Mouse (Mus musculus) hindbrain, postnatal 0 days (tissue): ENCODE measurements around the gene Rtn3. TPM values are rescaled to one million over a fixed set of nuclear protein-coding genes. Genes with fewer than 3 reads are reported as not detected.

Experiments used
- ATAC-seq: fragments of 200-750 bp; cut with Nextera tagmentation; 2 replicates; pipeline ENCODE4 v1.8.0; 2017; ENCODE audit warnings: mild to moderate bottlenecking, moderate TSS enrichment, moderate library complexity
- DNase-seq: peaks from one replicate; pipeline ENCODE4 v3.0.0-alpha.2; 2015; ENCODE audit warnings: low spot score
- H3K27ac ChIP-seq: fragments of 300-500 bp; sonication (generic); 2 replicates; pipeline ENCODE4 v1.5.1; 2014; ENCODE audit warnings: mild to moderate bottlenecking
- H3K27me3 ChIP-seq: fragments of 300-500 bp; sonication (generic); 2 replicates; pipeline ENCODE4 v1.6.1; 2014; ENCODE audit warnings: low read length, mixed read lengths; ENCODE audit not compliant: insufficient read depth
- H3K36me3 ChIP-seq: fragments of 300-500 bp; sonication (generic); 2 replicates; pipeline ENCODE4 v1.6.1; 2014; ENCODE audit warnings: low read length, mixed read lengths; ENCODE audit not compliant: insufficient read depth
- H3K4me1 ChIP-seq: fragments of 300-500 bp; sonication (generic); 2 replicates; pipeline ENCODE4 v1.6.1; 2014; ENCODE audit warnings: antibody characterized with exemption, low read length, mixed read lengths; ENCODE audit not compliant: insufficient read depth
- H3K4me2 ChIP-seq: fragments of 300-500 bp; sonication (generic); 2 replicates; pipeline ENCODE4 v1.6.1; 2014; ENCODE audit warnings: low read depth, mild to moderate bottlenecking, low read length, moderate library complexity, mixed read lengths
- H3K4me3 ChIP-seq: fragments of 300-500 bp; sonication (generic); 2 replicates; pipeline ENCODE4 v1.5.1; 2014; ENCODE audit warnings: low read length
- H3K9ac ChIP-seq: fragments of 300-500 bp; sonication (generic); replicated peaks from 2 replicates; pipeline ENCODE4 v1.6.1; 2014; ENCODE audit warnings: mild to moderate bottlenecking, low read length, moderate library complexity, mixed read lengths
- H3K9me3 ChIP-seq: fragments of 300-500 bp; sonication (generic); 2 replicates; pipeline ENCODE4 v1.6.1; 2016; ENCODE audit warnings: low read length, mixed read lengths
- CTCF ChIP-seq: IDR thresholded peaks from 2 replicates; pipeline ENCODE4 v1.5.1; 2016; ENCODE audit warnings: antibody characterized with exemption, control low read depth, low read depth
- WGBS: fragments of 180-500 bp; shearing (Covaris S2); extraction: QIAGEN DNeasy Blood & Tissue Kit; methylation state at CpG from one replicate; pipeline ENCODE4 v1.1.7; 2014; 5-methylcytosine and 5-hydroxymethylcytosine counted together
- microRNA-seq, 2 experiments: library from miRNA; unstranded; fragments of <30 nt; microRNA quantifications; one replicate each; pipeline ENCODE4; 2016
- polyA plus RNA-seq: library from polyadenylated mRNA; unstranded; fragments of >200 nt; fragmentation: Nextera tagmentation; extraction: Ambion mirVana; gene quantifications from 2 replicates; pipeline ENCODE4 v1.2.1, GENCODE M21; 2015
- total RNA-seq: library from RNA; depleted of rRNA; stranded (reverse); fragments of >200 nt; gene quantifications from 2 replicates; pipeline ENCODE4 v1.2.3, GENCODE M21; 2014; rRNA removed

Rtn3 gene
- total and polyA plus RNA-seq, 2 experiments from 2014 or later = 366 to 704 TPM

DNA sequence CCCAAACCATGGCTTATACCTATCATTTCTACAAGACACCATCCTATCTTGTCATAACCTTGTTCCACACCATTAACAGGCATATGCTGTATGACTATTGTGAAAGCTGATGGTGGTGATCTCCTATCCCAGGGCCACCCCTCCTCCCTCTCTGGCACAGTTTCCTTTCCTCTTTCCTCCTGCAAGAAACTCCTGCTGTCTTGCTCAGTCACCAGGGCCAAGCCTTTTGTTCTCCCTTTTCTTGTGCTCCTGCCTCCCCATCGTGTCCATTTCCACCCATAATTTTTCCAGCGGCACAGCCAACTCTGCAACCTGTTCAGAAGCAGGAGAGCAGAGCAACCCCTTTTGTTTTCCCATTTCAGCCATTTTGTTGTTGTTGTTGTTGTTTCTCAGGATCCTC is 97.0 kb downstream of the Rtn3 start:
- H3K9me3 ChIP-seq = no peaks in the 10 kb centered on the region
- no peaks in the 10 kb centered on the region for H3K27me3 ChIP-seq
- H3K4me1 ChIP-seq = peaks cover 16% of the 10 kb centered on the region
- H3K4me3 ChIP-seq = no peak overlapping the region
- no peaks in the 10 kb centered on the region for H3K36me3 ChIP-seq
- 14% methylated on average over 2 of the region's 2 CpGs for WGBS
- no peak overlapping the region for H3K9ac ChIP-seq
- ATAC-seq (no peak), DNase-seq (no peak)
- H3K4me2 ChIP-seq = no peak overlapping the region
- TF ChIP-seq CTCF = no peak
- H3K27ac ChIP-seq = no peak overlapping the region

DNA sequence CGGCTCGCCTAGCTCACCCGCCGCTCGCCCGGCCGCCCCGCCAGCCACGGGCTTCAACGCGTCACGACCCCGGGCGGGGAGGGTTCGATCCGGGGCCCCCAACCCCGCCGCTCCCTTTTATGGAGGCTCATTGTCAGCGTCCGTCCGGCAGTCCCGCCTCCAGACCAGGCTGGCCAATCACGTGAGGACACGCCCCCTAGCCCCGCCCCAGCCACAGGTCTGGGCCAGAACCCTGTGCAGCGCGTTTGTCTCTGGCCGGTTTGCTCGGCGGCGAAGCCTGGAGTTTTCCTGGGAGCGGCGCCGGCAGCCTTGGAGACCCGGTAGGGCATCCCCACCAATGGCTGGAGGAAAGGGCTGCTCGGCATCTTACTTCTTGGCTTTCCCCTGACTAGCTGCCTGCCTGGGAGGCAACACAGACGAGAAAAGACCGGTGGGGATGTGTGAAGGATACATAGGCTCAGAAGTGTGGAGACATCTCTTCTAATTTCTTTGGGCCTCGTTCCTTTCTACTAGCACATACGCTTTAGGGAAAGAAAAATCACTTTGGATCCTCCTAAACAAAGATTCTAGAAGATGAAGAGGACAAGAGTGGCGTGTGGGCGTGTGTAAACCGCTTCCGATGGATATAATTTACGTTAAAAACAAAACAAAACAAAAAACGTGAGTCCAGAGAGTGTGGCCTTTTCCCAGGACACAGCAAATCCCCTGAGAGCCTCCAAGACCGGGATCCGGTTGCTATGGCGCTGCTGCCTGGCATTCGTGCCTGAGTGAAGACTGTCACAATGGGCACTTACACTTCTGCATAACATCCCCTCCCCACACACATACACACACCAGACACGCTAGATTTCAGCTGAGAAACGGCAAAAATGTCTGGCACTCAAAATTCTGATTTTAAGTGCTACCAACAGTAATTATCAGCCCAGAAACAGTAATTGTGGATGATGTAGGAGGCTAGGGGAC is 99.9 kb downstream of the Rtn3 start, which contains the start of gene Spindoc:
Spindoc (minus strand) TSS at position 92 of the 963 bp plus-strand sequence.
- under 1% methylated on average over 50 of the region's 52 CpGs for WGBS
- H3K9me3 ChIP-seq = no peaks in the 10 kb centered on the region
- H3K27ac ChIP-seq = peak within 1 kb of the TSS; percentile 95
- peak within 1 kb of the TSS; percentile 75 for H3K4me2 ChIP-seq
- peak within 1 kb of the TSS; percentile 63 for H3K4me3 ChIP-seq
- TF ChIP-seq CTCF = no peak; the same call in 1 of the 2 replicates
- DNase-seq = peak; percentile 98
- ATAC-seq = peak; percentile 98
- peaks cover 20% of the 10 kb centered on the region for H3K4me1 ChIP-seq
- no peaks in the 10 kb centered on the region for H3K36me3 ChIP-seq
- no peaks in the 10 kb centered on the region for H3K27me3 ChIP-seq
- peak within 1 kb of the TSS; percentile 90 for H3K9ac ChIP-seq

GRCm38 (mm10) chr19:7382248-7382902 is 100.7 kb downstream of the Rtn3 start:
- peak overlapping the region; percentile 75 for H3K4me2 ChIP-seq
- no peaks in the 10 kb centered on the region for H3K9me3 ChIP-seq
- H3K4me1 ChIP-seq = peaks cover 20% of the 10 kb centered on the region
- no peaks in the 10 kb centered on the region for H3K27me3 ChIP-seq
- peak overlapping the region; percentile 95 for H3K27ac ChIP-seq
- under 1% methylated on average over 53 of the region's 60 CpGs for WGBS
- no peaks in the 10 kb centered on the region for H3K36me3 ChIP-seq
- peak; percentile 77 for DNase-seq
- H3K9ac ChIP-seq = peak overlapping the region; percentile 90
- H3K4me3 ChIP-seq = peak overlapping the region; percentile 63
- no peak; the same call in 1 of the 2 replicates for TF ChIP-seq CTCF
- peak; percentile 51 for ATAC-seq

DNA sequence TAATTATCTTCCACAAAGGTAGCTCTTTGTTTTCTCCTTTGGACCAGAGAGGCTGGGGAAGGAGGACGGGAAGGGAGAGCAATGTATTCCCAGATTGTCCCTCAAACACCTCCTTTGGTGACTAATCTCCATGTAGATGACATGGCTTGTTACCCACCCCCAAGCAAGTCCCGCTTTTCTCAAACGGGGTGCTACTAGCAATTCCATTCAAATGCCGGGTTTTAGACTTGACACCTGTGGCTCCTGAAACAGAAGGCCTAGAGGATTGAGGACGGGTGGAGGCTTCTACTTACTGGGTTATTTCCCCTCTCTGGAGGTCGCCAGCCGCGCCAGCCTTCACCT is 101.2 kb downstream of the Rtn3 start:
- peak overlapping the region; percentile 75 for H3K4me2 ChIP-seq
- 2% methylated on average over 8 of the region's 8 CpGs for WGBS
- peaks cover 20% of the 10 kb centered on the region for H3K4me1 ChIP-seq
- H3K4me3 ChIP-seq = peak overlapping the region; percentile 63
- DNase-seq (no peak), ATAC-seq (no peak)
- TF ChIP-seq CTCF = no peak
- no peaks in the 10 kb centered on the region for H3K9me3 ChIP-seq
- H3K9ac ChIP-seq = peak overlapping the region; percentile 90
- H3K27me3 ChIP-seq = no peaks in the 10 kb centered on the region
- H3K36me3 ChIP-seq = no peaks in the 10 kb centered on the region
- H3K27ac ChIP-seq = peak overlapping the region; percentile 95

DNA sequence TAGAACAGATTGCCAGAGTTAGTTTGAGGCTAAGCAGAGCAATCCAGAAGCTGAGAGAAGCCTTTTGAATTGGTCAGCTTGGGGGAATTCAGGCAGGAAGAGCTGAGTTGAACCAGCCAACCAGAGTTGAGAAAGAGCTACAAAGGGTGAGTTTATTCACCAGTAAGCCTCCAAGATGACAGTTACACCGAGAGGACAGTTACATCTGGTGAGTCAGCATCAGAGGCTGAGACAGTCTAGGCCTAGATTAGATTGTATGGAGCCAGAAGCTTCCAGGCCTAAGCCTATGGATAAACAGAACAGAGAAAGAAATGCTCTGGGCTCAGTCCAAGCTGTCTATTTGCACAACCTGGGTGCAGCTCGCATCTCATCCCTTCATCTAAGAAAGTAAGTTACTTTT is 105.4 kb downstream of the Rtn3 start:
- Histone ChIP-seq H3K9me3 (no peaks in the 10 kb centered on the region), H3K27me3 (no peaks in the 10 kb centered on the region), H3K36me3 (peaks cover 26% of the 10 kb centered on the region), H3K4me2 (no peak overlapping the region), H3K4me1 (peaks cover 13% of the 10 kb centered on the region; the same call in 1 of the 2 replicates), H3K27ac (no peak overlapping the region), H3K4me3 (no peak overlapping the region), H3K9ac (no peak overlapping the region)
- WGBS = 85% methylated on average over 2 of the region's 2 CpGs
- TF ChIP-seq CTCF = no peak
- no peak for DNase-seq
- no peak for ATAC-seq

Small RNA genes within 50 kb of the gene (microRNA-seq; reads per million reads assigned to microRNA genes)
- gene Mir6991 = 1.1 to 3.3 reads per million in 2 experiments

Other genes starting within 250 kb of the Rtn3 start
- 56.5 and 59.7 TPM in 2 replicates for gene Naa40, start 242.1 kb downstream of the Rtn3 start, total RNA-seq
- 42.7 and 42.8 TPM in 2 replicates for gene Naa40, start 242.1 kb downstream of the Rtn3 start, polyA plus RNA-seq
- 73.2 and 91.7 TPM in 2 replicates for gene Rcor2, start 216.0 kb downstream of the Rtn3 start, total RNA-seq
- gene Rcor2, start 216.0 kb downstream of the Rtn3 start, polyA plus RNA-seq = 14.8 and 16.6 TPM in 2 replicates
- 39.9 and 47.8 TPM in 2 replicates for gene Mark2, start 141.4 kb downstream of the Rtn3 start, total RNA-seq
- 31.4 and 36.2 TPM in 2 replicates for gene Mark2, start 141.4 kb downstream of the Rtn3 start, polyA plus RNA-seq
- gene Spindoc, start 100.3 kb downstream of the Rtn3 start, total RNA-seq = 37.1 and 57.3 TPM in 2 replicates
- 19.0 and 19.8 TPM in 2 replicates for gene Spindoc, start 100.3 kb downstream of the Rtn3 start, polyA plus RNA-seq
- 114 and 129 TPM in 2 replicates for gene 2700081O15Rik, start 65.7 kb downstream of the Rtn3 start, total RNA-seq
- 9.3 TPM in 2 replicates for gene 2700081O15Rik, start 65.7 kb downstream of the Rtn3 start, polyA plus RNA-seq
- gene Atl3, start 10.8 kb upstream of the Rtn3 start, total RNA-seq = 7.2 and 11.1 TPM in 2 replicates
- gene Atl3, start 10.8 kb upstream of the Rtn3 start, polyA plus RNA-seq = 5.4 and 6.0 TPM in 2 replicates
- gene Pla2g16, start 74.2 kb upstream of the Rtn3 start, total RNA-seq = 5.6 and 9.1 TPM in 2 replicates
- 12.3 and 12.7 TPM in 2 replicates for gene Pla2g16, start 74.2 kb upstream of the Rtn3 start, polyA plus RNA-seq
- gene Lgals12, start 123.9 kb upstream of the Rtn3 start, total RNA-seq = 0.11 and 0.16 TPM in 2 replicates
- 0.14 and 0.18 TPM in 2 replicates for gene Lgals12, start 123.9 kb upstream of the Rtn3 start, polyA plus RNA-seq
- not detected in 2 replicates for gene Hrasls5, start 129.3 kb upstream of the Rtn3 start, total RNA-seq
- 0.18 TPM in 2 replicates for gene Hrasls5, start 129.3 kb upstream of the Rtn3 start, polyA plus RNA-seq
- gene Slc22a19, start 228.0 kb upstream of the Rtn3 start, total RNA-seq = 0.42 TPM in 1 of 2 replicates, not detected in the other
- gene Slc22a19, start 228.0 kb upstream of the Rtn3 start, polyA plus RNA-seq = 0.11 and 0.44 TPM in 2 replicates